Mouse (Mus musculus) adrenal gland, adult 8-10 months (tissue): Measurements from ENCODE around the gene Slc25a19. TPM values are rescaled to one million over a fixed set of nuclear protein-coding genes. Genes with fewer than 3 reads are reported as not detected.

Source experiments
- DNase-seq: peaks from one replicate; pipeline ENCODE4 v3.0.0; 2022
- total RNA-seq, 4 experiments: library from RNA; stranded (reverse); gene quantifications; 2 replicates each; pipeline ENCODE4 v1.2.4; 2022

Gene Slc25a19
- total RNA-seq, 4 experiments from 2014 or later, result 59.5 to 94.1 (median 91.2) TPM

DNA sequence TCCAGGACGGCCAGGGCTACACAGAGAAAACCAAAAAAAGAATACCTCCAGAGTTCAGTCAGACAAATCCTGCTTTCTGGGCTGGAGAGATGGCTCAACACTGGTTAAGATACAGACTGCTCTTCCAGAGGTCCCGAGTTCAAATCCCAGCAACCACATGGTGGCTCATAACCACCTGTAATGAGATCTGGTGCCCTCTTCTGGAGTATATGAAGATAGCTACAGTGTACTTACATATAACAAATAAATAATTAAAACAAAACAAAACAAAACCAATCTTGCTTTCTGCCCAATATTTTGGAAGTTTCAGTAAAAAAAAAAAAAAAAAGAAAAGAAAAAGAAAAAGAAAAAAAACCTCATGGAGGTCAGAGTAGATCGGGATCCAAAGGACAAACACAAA, 32.9 kb downstream of the Slc25a19 start:
- no peak for DNase-seq

DNA sequence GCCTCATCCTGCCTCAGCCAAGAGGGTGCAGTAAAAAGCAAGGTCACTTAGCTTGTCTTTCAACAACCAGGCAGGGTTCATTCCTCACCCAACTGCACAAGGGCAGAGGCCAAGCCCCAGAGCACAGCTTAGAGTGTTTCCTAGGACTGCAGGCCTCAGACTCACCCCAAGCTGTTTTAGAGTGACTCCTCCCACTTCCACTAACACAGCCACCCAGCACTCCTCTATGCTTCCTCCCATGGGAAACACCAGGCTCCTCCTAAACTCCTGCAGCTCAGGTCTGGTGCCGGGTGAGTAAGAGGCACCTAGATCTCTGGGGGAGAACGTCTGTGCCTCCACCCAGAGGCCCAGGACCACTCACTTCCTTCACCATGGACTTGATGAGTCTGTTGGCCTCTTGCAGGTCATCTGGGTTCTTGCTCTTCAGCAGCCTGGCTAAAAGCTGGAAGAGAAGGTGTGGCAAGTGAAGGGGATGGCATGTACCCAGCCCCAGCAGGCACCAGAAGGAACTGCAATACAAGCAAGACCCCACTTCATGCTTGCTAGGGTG, 37.5 kb downstream of the Slc25a19 start:
- no peak for DNase-seq

DNA sequence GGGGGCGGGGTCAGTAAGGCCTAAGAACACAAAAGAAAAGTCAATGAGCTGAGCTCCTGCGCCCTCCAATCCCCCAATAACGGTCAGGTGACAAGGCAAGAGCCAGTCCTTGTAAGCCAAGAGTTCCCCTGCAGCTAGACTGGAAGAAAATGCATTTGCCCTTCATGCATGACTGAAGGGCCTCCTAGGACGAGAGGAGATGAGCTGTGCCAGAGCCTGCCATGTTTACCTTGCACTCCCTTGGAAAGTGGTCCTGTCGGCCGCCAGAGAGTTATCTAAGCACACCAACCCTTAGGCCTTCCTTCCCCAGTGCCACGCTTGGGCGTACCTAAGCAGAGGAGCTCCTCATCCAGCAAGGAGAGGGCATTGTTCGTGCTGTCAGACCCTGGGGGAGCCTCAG, 40.1 kb downstream of the Slc25a19 start:
- DNase-seq, result no peak

DNA sequence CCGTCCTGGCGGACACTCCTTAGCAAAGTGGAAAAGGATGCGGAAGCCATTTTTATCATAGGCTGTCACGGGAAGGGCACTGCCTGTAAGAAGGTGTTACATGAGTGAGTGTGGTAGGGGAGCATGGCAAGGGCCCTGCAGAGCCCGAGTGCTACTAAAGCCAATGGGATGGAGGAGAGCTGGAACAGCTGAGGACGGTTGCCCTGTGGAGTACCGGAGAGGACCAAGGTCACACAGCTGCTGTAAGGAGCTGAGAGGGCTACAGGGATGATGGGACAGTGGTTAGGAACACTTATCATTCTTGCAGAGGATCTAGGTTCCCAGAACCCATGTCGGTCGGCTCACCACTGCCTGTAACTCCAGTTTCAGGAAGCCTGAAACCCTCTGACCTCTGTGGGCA, 41.7 kb downstream of the Slc25a19 start:
- DNase-seq, result no peak

DNA sequence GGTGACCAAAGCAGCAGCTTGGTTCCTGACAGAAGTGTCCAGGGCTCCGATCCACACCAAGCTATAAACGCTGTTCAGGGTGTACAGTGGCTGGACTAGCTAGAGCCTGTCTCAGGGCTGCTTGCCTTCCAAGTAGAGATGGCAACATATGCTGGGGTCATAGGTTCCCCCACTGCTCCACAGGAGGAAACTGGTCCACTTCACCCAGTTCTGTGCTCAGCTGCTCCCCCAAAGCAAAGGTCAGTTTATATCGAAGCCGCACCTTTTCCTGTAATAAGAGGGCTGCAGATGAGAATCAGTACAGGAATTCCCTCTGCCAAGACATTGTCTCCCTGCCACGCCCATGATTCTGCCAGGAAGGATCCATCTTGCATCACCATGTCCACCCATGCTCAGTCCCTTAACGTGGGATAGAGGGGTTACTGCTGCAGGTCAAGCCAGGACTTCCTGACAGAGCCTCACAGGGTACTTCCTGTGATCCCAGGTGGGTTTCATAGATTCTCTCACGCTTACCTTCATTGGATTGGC, 42.5 kb downstream of the Slc25a19 start:
- no peak for DNase-seq

DNA sequence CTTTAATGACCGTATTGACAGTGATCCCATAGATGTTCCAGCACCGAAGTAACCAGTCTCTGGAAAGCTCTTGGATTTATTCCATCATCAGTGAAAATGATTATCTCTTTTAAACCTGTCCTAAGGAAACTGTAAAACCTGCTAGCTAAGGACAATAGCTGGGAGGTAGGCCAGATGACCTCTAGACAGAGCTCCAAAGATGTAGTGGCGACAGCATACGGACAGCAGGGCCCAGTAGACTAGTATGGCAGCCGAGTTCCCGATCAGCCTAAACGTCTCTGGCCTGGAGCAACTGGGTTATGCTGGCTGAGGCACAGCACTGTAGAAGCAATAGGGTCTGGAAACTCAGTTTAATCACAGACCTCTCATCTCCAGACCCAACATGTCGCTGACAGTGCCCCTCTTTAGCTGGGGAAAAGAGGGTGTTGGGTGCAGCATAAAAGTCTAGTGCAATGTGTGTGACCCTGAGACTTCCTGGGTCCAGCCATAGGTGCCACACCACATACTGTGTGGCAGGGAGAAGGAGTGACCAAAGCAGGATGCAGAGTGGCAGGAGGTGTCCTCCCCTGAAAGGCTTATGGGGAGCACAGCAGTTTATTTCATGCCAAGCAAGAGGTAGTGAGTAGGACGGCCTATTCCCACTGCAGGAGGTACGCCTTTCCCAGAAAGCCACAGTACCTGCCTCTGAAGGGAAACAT, 43.6 kb downstream of the Slc25a19 start:
- DNase-seq, result no peak

DNA sequence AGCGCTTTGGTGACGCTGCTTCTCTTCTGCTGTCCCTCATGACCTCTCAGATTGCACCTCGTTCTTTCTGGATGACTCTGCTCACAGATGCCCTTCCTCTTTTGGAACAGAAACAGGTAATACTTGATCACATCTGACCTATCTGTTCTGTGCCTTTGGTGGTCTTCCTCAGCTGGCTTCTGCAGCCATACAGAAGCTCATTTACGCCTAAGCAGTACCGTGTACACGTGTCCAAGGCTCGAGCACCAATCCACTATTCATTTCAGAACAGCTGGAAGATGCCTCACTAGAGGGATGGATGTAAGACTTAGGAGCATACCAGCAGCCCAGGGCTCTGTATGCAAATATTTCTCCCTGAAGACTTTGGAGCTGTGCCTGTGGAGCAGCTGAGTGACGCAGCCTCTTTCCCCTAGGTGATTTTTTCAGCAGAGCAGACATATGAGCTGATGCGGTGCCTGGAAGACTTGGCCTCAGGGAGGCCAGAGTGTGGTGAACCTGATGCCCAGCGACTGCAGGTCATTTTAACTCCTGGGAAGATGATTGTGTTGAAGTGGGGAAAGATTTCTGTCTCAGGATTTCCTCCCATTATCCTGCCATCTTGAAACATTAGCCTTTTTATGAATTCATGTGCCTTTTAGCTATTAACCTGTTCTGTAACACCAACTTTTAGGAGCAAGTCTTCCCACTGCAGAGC, 45.0 kb downstream of the Slc25a19 start:
- DNase-seq, result no peak

DNA sequence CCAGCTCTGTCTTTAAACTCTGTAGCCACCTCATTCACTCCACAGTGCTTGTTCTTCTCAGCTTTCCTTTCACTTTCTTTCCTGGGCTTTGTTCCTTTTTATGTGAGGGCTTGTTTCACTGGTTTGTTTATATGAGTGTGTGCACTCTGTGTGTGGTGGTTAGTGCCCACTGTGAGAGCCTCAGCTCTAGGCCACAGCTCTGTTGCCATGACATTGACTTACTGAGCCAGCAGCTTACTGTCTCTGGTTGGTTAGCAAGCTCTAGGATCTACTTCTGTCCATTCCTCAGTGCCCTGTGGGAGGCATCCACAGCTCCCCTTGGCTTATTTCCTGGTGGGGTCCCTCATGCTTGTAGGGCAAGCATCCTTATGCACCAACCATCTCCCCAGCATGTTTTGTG, 49.0 kb downstream of the Slc25a19 start:
- DNase-seq, result no peak

DNA sequence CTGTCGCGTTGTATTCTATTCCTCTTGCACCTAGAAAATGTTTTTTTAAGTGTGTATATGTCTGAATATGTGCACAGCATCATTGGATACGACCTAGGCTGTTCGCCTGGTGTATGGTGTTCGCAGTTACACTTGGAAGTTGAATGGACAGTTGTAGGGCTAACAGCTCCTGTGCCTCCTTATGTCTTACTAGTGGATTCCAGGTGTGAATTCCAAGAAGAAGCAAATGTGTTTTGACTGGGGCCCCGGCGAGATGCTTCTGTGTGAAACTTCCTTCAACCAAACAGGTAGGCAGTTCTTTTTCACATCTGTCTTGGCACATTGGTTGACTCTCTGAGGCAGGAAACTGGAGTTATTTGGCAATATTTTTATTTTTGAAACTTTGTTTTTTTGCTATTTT, 63.1 kb downstream of the Slc25a19 start:
- DNase-seq, result no peak

Other genes starting within 250 kb of the Slc25a19 start
- gene Cdr2l, start 246.4 kb downstream of the Slc25a19 start, total RNA-seq, result 100 to 1,000 TPM in 1 of 4 experiments, 10 to 100 TPM in 3; 60.6 to 118 (median 71.9) TPM
- 100 to 1,000 TPM; 157 to 179 (median 160) TPM for gene Mrpl58, start 224.5 kb downstream of the Slc25a19 start, total RNA-seq
- gene Atp5h, start 208.3 kb downstream of the Slc25a19 start, total RNA-seq, result 100 to 1,000 TPM; 440 to 566 (median 519) TPM
- gene Kctd2, start 208.2 kb downstream of the Slc25a19 start, total RNA-seq, result 10 to 100 TPM; 53.5 to 97.0 (median 65.5) TPM
- not detected for gene Trim80, start 187.8 kb downstream of the Slc25a19 start, total RNA-seq
- gene Slc16a5, start 165.8 kb downstream of the Slc25a19 start, total RNA-seq, result under 1 TPM in 1 of 4 experiments, not detected in 3; 0.21 TPM
- gene Armc7, start 152.6 kb downstream of the Slc25a19 start, total RNA-seq, result 10 to 100 TPM in 3 of 4 experiments, 1 to 10 TPM in 1; 8.6 to 11.7 (median 11.2) TPM
- 100 to 1,000 TPM; 119 to 222 (median 142) TPM for gene Nt5c, start 136.4 kb downstream of the Slc25a19 start, total RNA-seq
- gene Jpt1, start 113.9 kb downstream of the Slc25a19 start, total RNA-seq, result 100 to 1,000 TPM in 1 of 4 experiments, 10 to 100 TPM in 3; 86.2 to 109 (median 94.4) TPM
- 100 to 1,000 TPM; 220 to 285 (median 257) TPM for gene Sumo2, start 92.0 kb downstream of the Slc25a19 start, total RNA-seq
- 10 to 100 TPM; 46.5 to 61.0 (median 53.9) TPM for gene Nup85, start 63.9 kb downstream of the Slc25a19 start, total RNA-seq
- 100 to 1,000 TPM in 1 of 4 experiments, 10 to 100 TPM in 3; 82.0 to 110 (median 92.1) TPM for gene Mrps7, start 24.4 kb downstream of the Slc25a19 start, total RNA-seq
- gene Gga3, start 24.2 kb downstream of the Slc25a19 start, total RNA-seq, result 10 to 100 TPM; 20.3 to 52.7 (median 37.8) TPM
- gene Mif4gd, start 15.3 kb downstream of the Slc25a19 start, total RNA-seq, result 100 to 1,000 TPM; 101 to 135 (median 121) TPM
- 100 to 1,000 TPM; 136 to 165 (median 160) TPM for gene Grb2, start 80.3 kb upstream of the Slc25a19 start, total RNA-seq
- 100 to 1,000 TPM in 2 of 4 experiments, 10 to 100 TPM in 2; 83.2 to 102 (median 95.5) TPM for gene Tmem94, start 137.1 kb upstream of the Slc25a19 start, total RNA-seq
- 10 to 100 TPM; 60.6 to 97.3 (median 78.2) TPM for gene Caskin2, start 185.3 kb upstream of the Slc25a19 start, total RNA-seq
- 10 to 100 TPM; 20.0 to 32.2 (median 25.4) TPM for gene Tsen54, start 186.4 kb upstream of the Slc25a19 start, total RNA-seq
- gene Llgl2, start 195.8 kb upstream of the Slc25a19 start, total RNA-seq, result 10 to 100 TPM; 10.5 to 13.4 (median 11.5) TPM
- 1 to 10 TPM in 1 of 4 experiments, under 1 TPM in 2, not detected in 1; 0.09 to 1.1 (median 0.32) TPM for gene Myo15b, start 230.1 kb upstream of the Slc25a19 start, total RNA-seq